Mouse (Mus musculus): ENCODE data around the gene Anapc16.
A peak's percentile ranks its signal among the peaks of the same experiment; 100 is the strongest.

Gene Anapc16

GRCm38 (mm10) chr10:59948363-59949254 is 54.3 kb downstream of the Anapc16 start:
- DNase-seq, result peak; percentile 50 to 66

GRCm38 (mm10) chr10:59947296-59948073 is 55.5 kb downstream of the Anapc16 start:
- peak in 1 of 2 experiments; percentile 54 for DNase-seq

GRCm38 (mm10) chr10:59946362-59946761 is 56.6 kb downstream of the Anapc16 start:
- DNase-seq, result no peak

GRCm38 (mm10) chr10:59945416-59945815 is 57.5 kb downstream of the Anapc16 start:
- DNase-seq, result no peak

- DNase-seq, result peak; percentile 86 to 90
These were observed 59.4 kb downstream of the Anapc16 start for GRCm38 (mm10) chr10:59943421-59943989.

GRCm38 (mm10) chr10:59942847-59943420 is 60.0 kb downstream of the Anapc16 start:
- DNase-seq, result peak; percentile 82 to 87

GRCm38 (mm10) chr10:59942281-59942846 is 60.6 kb downstream of the Anapc16 start:
- DNase-seq, result peak in 1 of 2 experiments; percentile 40

- peak in 1 of 2 experiments; percentile 14 for DNase-seq
These were observed 63.9 kb downstream of the Anapc16 start for GRCm38 (mm10) chr10:59939081-59939480.

- DNase-seq, result peak in 1 of 2 experiments; percentile 14
These were observed 64.3 kb downstream of the Anapc16 start for GRCm38 (mm10) chr10:59938662-59939061.

Data from kidney, postnatal 25 days (tissue).